Mouse (Mus musculus): Measurements from ENCODE around the gene Lyrm7.
"Not testable (repeated sequence)": the region's sequence is repeated elsewhere in the genome, so short reads cannot be mapped to it uniquely, and the experiment has no call there.

The Lyrm7 gene

DNA sequence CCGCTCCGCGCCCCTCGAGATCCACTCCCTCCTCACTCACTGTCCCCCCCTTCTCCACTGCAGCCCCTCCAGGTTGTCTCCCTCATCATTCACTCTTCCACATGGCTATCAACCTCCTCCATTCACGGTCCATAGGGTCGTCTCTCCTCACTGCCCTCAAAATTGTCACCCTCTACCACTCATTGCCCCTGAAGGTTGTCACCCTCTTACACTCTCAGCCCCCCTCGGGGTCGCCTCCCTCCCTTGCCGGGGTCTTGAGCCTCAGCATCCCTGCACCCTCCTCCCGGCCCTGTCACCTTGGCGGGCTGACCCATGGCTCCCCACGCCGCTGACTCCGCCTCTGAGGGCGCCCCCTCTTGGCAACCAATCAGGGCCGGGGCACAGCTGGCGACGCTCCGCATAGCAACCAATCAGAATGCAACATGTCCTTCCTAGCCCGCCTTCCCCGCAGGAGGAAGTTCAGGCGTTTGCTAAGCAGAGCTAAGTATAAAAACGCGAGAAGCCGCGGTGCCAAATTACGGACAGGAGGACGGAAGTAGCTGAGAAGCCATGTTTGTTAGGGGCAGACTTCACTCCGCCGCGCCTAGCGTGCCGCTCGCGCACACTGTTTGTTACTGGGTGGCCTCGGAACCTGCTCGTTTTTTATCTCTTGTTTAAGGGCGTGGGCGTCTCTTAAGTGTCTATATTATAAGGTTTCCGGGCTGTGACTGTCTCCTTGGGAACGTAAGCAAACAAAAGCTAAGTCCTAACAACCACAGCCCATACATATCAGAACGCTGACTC is at the start of gene Lyrm7:
Lyrm7 (minus strand) TSS at position 661 of the 783 bp plus-strand sequence.
- DNase-seq (ENCODE audit: low spot score) = peak; percentile 97

DNA sequence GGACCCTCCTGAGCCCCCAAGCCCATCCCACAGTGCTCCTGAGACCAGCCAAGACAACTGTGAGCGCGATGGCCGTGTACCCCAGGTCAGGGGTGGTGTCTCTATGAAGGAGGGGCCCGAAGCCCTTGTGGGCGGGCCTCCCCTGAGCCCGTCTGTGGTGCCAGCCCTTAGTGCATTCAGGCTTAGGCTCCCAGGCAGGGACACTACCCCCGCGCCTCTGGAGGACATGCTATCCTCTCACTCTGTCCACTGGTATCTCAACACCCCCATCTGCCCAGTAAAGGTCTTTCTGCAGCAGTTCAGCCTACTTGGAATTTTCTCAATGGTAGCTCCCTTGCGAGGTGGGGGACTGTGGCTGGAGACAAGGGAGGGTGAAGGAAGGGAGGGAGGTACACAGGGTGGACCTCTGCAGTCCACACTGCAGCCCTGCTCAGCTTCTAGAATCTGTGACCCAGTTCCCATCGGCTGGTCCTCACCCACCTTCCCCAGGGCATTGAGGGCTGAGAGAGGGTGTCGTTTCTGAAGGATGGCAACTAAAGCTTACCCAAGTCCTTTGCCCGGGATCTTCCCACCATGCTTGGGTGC is 49.5 kb upstream of the Lyrm7 start:
- DNase-seq (ENCODE audit: low spot score) = no peak

GRCm38 (mm10) chr11:54909273-54909672 is 48.6 kb upstream of the Lyrm7 start:
- no peak for DNase-seq (ENCODE audit: low spot score)

DNA sequence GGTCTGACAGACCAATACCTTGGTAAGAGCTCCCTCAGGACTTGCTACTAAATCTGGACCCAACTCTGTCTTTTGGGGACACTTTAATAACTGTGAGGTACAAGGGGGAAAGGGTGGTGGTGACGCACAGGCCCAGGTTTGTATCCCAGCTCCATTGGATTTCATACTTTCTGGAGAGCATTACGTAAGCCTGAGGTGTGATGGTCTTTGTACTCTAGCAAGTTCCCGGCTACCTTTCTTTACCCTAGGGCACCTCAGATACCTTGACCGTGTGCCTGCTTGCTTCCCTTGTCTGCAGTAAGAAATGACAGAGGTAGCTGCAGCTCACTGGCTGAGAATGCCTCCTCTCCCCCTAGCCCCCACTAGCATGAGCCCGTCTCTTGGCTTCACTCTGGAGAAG is 46.5 kb upstream of the Lyrm7 start:
- DNase-seq (ENCODE audit: low spot score) = no peak

- DNase-seq (ENCODE audit: low spot score) = no peak
Observed at GRCm38 (mm10) chr11:54906466-54906865, 45.8 kb upstream of the Lyrm7 start.

- DNase-seq (ENCODE audit: low spot score) = no peak
Observed at GRCm38 (mm10) chr11:54905931-54906330, 45.2 kb upstream of the Lyrm7 start.

- DNase-seq (ENCODE audit: low spot score) = no peak
Observed at GRCm38 (mm10) chr11:54905086-54905485, 44.4 kb upstream of the Lyrm7 start.

GRCm38 (mm10) chr11:54903940-54904706 is 43.4 kb upstream of the Lyrm7 start:
- DNase-seq (ENCODE audit: low spot score) = no peak

DNA sequence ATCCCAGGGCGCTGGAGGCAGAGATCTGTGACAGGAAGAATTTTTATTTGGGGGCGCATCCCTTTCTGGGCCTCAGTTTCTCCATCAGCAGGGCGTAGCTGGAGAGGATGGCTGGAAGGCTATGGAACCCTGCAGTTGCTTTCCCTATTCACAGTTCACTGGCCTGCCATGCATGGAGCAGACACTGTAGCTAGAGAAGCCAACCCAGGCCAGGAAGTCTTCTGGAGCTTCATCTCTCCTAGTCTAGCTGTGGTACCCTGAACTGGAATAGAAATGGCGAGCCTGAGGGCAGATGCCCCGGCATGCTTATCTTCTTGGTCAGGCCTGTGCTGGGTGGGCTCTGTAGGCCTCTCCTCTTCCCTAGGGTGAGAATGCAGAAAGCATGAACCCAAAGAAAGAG is 42.6 kb upstream of the Lyrm7 start:
- no peak for DNase-seq (ENCODE audit: low spot score)

DNA sequence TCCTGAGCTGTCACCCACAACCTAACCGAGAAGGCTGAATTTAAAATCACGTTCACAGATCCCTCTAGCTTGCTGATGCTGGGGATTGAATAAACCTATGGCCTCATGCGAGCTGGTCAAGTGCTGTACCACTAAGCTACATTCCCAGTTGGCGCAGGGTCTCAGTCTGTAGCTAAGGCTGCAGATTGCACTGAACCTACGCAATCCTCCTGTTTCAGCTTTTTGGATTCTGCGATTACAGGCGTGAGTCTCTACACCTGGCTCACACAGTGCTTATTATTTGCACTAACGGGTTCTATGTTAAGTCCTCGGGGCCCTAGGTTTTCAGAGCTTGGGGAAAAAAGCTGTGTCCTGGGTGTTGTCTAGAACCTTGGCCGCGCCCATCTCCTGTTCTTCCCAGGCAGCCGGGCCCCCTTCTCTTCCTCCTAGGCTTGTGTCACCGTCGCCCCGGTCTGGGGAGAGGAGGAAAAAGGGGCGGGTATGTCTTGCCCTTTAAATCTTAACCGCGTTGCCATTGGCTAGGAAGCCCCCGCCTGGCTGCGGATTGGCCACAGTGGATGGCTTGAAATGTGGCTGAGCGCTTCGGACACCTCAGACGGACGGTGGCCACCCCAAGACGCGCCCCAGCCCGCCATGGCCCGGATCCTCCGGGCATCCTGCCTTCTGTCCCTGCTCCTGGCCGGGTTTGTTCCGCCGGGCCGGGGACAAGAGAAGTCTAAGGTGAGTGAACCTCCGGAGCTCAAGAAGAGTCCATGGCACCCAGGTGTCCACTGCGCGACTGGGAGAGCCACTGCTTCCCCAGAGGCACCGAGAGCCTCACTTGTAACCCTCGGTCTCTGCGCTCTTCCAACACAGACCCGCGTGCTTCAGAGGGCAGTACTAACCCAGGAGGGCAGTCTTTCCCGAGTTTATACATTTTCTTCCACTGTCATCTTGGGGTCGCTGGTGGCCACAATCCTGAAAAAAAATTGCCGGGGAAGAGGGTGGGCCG is 41.9 kb upstream of the Lyrm7 start, which contains the start of gene Gpx3:
Gpx3 (plus strand) TSS at position 121 of the 991 bp plus-strand sequence.
- no peak for DNase-seq (ENCODE audit: low spot score)

- DNase-seq (ENCODE audit: low spot score) = no peak
Observed at GRCm38 (mm10) chr11:54899657-54900056, 38.9 kb upstream of the Lyrm7 start.

DNA sequence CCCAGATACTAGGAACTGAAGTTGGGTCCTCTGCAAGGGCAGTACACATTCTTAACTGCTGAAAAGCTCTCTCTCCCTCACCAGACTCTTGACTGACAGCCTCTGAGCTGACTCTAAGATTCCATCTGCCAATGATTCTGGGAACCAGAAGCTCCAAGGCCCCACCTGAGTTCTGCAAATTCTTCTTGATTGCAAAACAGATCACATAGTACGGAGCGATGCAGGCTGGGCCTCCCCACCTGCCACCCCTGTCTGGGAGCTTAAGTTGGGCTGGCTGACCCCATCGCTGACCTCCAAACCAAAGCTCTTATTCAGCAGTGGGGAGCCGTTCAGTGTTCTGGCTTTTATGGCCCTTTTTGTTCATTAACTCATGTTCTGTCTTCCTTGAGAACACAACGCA is 36.8 kb upstream of the Lyrm7 start:
- no peak for DNase-seq (ENCODE audit: low spot score)

- DNase-seq (ENCODE audit: low spot score) = not testable (repeated sequence)
Observed at GRCm38 (mm10) chr11:54896646-54897045, 35.9 kb upstream of the Lyrm7 start.

DNA sequence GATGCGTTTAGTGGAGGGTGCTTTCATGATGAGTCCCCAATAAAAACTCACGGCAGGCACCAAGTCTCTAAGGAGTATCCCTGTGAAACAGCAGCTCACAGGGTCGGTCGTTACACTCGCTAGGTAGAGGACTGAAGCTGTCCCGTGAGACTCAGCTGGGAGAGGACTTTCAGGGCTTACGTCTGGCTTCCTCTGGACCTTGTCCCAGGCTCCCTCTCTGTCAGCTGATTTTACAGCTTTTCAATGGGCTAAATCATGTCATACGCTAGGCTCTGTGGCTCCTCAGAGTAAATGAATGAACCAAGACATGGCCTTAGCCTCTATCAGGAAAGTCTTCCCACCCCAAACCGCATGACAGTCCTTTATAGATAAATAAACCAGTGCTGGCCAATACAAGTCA is 33.9 kb upstream of the Lyrm7 start:
- DNase-seq (ENCODE audit: low spot score) = no peak

- no peak for DNase-seq (ENCODE audit: low spot score)
Observed at GRCm38 (mm10) chr11:54892091-54892490, 31.4 kb upstream of the Lyrm7 start.

DNA sequence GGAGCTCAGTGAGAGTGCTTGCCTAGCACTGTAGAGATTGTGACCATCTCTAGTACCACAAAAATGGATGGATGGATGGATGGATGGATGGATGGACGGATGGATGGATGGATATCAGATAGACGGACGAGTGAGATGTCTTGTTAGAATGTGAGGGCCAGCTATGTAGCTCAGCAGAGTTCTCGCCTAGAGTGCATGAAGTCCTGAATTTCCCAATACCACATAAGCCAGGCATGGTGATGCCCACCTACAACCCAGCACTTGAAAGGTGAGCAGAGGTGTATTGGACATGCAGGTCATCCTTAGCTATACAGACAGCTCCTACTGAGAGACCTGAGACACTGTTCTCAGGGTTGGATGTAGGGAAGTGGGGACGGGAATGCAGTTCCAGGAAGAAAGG is 30.6 kb upstream of the Lyrm7 start:
- no peak for DNase-seq (ENCODE audit: low spot score)

- no peak for DNase-seq (ENCODE audit: low spot score)
Observed at GRCm38 (mm10) chr11:54887927-54888326, 27.2 kb upstream of the Lyrm7 start.

- no peak for DNase-seq (ENCODE audit: low spot score)
Observed at GRCm38 (mm10) chr11:54885406-54885805, 24.7 kb upstream of the Lyrm7 start.

DNA sequence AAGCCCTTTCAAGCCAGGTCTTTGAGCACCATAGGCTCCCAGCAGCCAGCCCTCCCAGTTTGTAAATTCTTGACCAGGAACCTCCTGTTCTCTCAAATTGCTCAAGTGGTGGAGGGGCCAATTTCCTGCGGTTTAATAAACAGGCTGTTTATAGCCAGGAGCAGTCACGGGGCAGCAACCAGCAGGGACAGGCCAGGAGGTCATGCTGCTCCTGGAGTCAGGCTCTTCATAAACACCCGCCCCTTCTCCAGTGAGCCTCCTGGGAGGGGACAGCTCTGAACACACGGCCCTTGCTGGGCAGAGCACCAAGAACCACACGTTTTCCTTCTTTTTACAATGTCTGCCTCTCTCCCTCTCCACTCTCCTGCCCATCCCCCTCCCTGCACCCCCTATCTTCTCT is 24.2 kb upstream of the Lyrm7 start:
- DNase-seq (ENCODE audit: low spot score) = no peak

- DNase-seq (ENCODE audit: low spot score) = no peak
Observed at GRCm38 (mm10) chr11:54884197-54884828, 23.6 kb upstream of the Lyrm7 start.

- DNase-seq (ENCODE audit: low spot score) = no peak
Observed at GRCm38 (mm10) chr11:54882671-54883070, 22.0 kb upstream of the Lyrm7 start.
